Mouse (Mus musculus) kidney, adult 2 months (tissue): ENCODE data around the gene Card11.

Source experiments
- CTCF ChIP-seq: fragments of 200-500 bp; conservative IDR thresholded peaks from 2 replicates; pipeline ENCODE4 v1.5.1; 2011; ENCODE audit warnings: low read depth, mild to moderate bottlenecking, control low read depth, low read length, moderate library complexity, mixed read lengths; ENCODE audit not compliant: insufficient read depth, insufficient read length
- POLR2A ChIP-seq: fragments of 200-500 bp; IDR thresholded peaks from one replicate; pipeline ENCODE4 v1.6.1; 2011; ENCODE audit warnings: low read depth, low read length, control low read depth

DNA sequence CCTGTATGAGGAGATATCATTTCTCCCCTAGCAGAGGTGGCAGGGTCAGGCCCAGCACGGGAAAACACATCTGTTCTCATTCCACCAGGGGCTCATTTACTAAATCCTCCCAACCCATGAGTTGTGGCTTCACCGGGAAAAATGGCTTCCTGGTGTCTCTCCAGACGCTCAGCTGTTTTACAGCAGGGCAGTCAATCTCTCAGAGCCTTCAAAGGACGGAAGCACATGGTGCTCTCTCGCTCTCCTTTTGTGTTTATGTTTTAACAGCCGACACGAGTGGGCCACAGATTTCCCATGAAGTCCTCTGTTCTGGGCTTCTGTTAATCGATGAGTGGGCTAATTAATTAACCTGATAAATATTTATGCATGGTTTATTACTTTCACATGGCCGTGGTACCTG lies 40.5 kb upstream of the Card11 start:
- TF ChIP-seq POLR2A (no peak), CTCF (no peak)
